Mouse (Mus musculus) right cerebral cortex, postnatal 4 days (tissue): ENCODE results near the gene Usp2.
A peak's percentile ranks its signal among the peaks of the same experiment; 100 is the strongest.

Experiments
- DNase-seq: peaks from one replicate; pipeline ENCODE4 v3.0.0-alpha.2; 2022

The Usp2 gene

GRCm38 (mm10) chr9:44066785-44067225 lies at the start of gene Usp2:
Gene Usp2, plus strand, starts transcription at chr9:44067021.
- DNase-seq: peak; percentile 100

GRCm38 (mm10) chr9:44017846-44018245 lies 49.0 kb upstream of the Usp2 start:
- DNase-seq: no peak

- DNase-seq: no peak
Observed at GRCm38 (mm10) chr9:44020001-44020400, 46.8 kb upstream of the Usp2 start.

- no peak for DNase-seq
Observed at GRCm38 (mm10) chr9:44022100-44022847, 44.5 kb upstream of the Usp2 start.

GRCm38 (mm10) chr9:44024096-44024495 lies 42.7 kb upstream of the Usp2 start:
- no peak for DNase-seq

- DNase-seq: no peak
Observed at GRCm38 (mm10) chr9:44029580-44030236, 37.1 kb upstream of the Usp2 start.

GRCm38 (mm10) chr9:44030646-44031045 lies 36.2 kb upstream of the Usp2 start:
- DNase-seq: no peak

- DNase-seq: no peak
Observed at GRCm38 (mm10) chr9:44031079-44031478, 35.7 kb upstream of the Usp2 start.

GRCm38 (mm10) chr9:44031946-44032345 lies 34.9 kb upstream of the Usp2 start:
- no peak for DNase-seq

GRCm38 (mm10) chr9:44033317-44033716 lies 33.5 kb upstream of the Usp2 start:
- DNase-seq: no peak

GRCm38 (mm10) chr9:44033957-44034727 lies 32.7 kb upstream of the Usp2 start:
- no peak for DNase-seq

- DNase-seq: no peak
Observed at GRCm38 (mm10) chr9:44037106-44037505, 29.7 kb upstream of the Usp2 start.

- no peak for DNase-seq
Observed at GRCm38 (mm10) chr9:44041511-44042395, 25.1 kb upstream of the Usp2 start.

GRCm38 (mm10) chr9:44042396-44042680 lies 24.5 kb upstream of the Usp2 start:
- no peak for DNase-seq

GRCm38 (mm10) chr9:44042836-44043707 lies 23.7 kb upstream of the Usp2 start, which contains the start of gene Thy1:
Gene Thy1, plus strand, starts transcription at chr9:44043384.
- peak; percentile 64 for DNase-seq

GRCm38 (mm10) chr9:44043708-44044425 lies 23.0 kb upstream of the Usp2 start:
- peak; percentile 43 for DNase-seq

GRCm38 (mm10) chr9:44044426-44045157 lies 22.2 kb upstream of the Usp2 start:
- no peak for DNase-seq

GRCm38 (mm10) chr9:44045158-44045883 lies 21.5 kb upstream of the Usp2 start:
- no peak for DNase-seq

GRCm38 (mm10) chr9:44045884-44046272 lies 20.9 kb upstream of the Usp2 start:
- no peak for DNase-seq

GRCm38 (mm10) chr9:44046426-44046825 lies 20.4 kb upstream of the Usp2 start:
- DNase-seq: no peak
